Mouse (Mus musculus): Measurements from ENCODE around the gene Dnajc22.

GRCm38 (mm10) chr15:99083258-99083657 lies 9.7 kb upstream of the Dnajc22 start:
- TF ChIP-seq CTCF (IDR thresholded peaks at IDR 0.05; ENCODE audit: borderline replicate concordance, insufficient read depth, low read depth, low read length) = peak; percentile 65; the same call in 1 of the 2 replicates
- no peak for TF ChIP-seq POLR2A (IDR thresholded peaks at IDR 0.05; ENCODE audit: borderline replicate concordance, insufficient read depth, low read length)

All from cerebellum, adult 2 months (tissue).